Mouse (Mus musculus) myocyte (in vitro differentiated cells): ENCODE measurements around the gene Bglap3.

Source experiments
- MAX ChIP-seq: IDR thresholded peaks from one replicate; pipeline ENCODE4 v1.6.1; 2011; ENCODE audit warnings: low read depth, mild to moderate bottlenecking, control low read depth
- MYOG ChIP-seq, 3 experiments: IDR thresholded peaks; one replicate each; pipeline ENCODE4 v1.6.1; 2011; ENCODE audit warnings: control low read depth in 2 of 3, low read depth in 2 of 3, mild to moderate bottlenecking in 2 of 3; ENCODE audit not compliant: insufficient read length in 2 of 3, control insufficient read depth in 1 of 3, insufficient read depth in 1 of 3
- POLR2A ChIP-seq: IDR thresholded peaks from one replicate; pipeline ENCODE4 v1.6.1; 2011; ENCODE audit warnings: low read depth, mild to moderate bottlenecking, control low read depth, moderate library complexity; ENCODE audit not compliant: insufficient read length
- TCF12 ChIP-seq: IDR thresholded peaks from one replicate; pipeline ENCODE4 v1.6.1; 2011; ENCODE audit warnings: mild to moderate bottlenecking, control low read depth; ENCODE audit not compliant: poor library complexity, insufficient read depth, severe bottlenecking
- TCF3 ChIP-seq: IDR thresholded peaks from one replicate; pipeline ENCODE4 v1.6.1; 2011; ENCODE audit warnings: low read depth, control low read depth; ENCODE audit not compliant: insufficient read length

- TF ChIP-seq POLR2A (no peak), MYOG (IDR thresholded peaks at IDR 0.05; ENCODE audit: control insufficient read depth in 1 of 3, insufficient read depth in 1 of 3, insufficient read length in 2 of 3, low read depth in 2 of 3) (no peak), TCF12 (no peak), MAX (no peak), TCF3 (no peak)
Measured at GRCm38 (mm10) chr3:88328956-88329355, 43.6 kb downstream of the Bglap3 start.
